Mouse (Mus musculus) thymus, adult 2 months (tissue): Measurements from ENCODE around the gene Rln3. TPM values are rescaled to one million over a fixed set of nuclear protein-coding genes. Genes with fewer than 3 reads are reported as not detected.
A peak's percentile ranks its signal among the peaks of the same experiment; 100 is the strongest.

Experiments used
- DNase-seq: peaks from one replicate; pipeline ENCODE4 v3.0.0; 2021
- H3K27ac ChIP-seq: fragments of 200-500 bp; 2 replicates; pipeline ENCODE4 v1.5.1; 2012; ENCODE audit warnings: low read length, control low read depth; ENCODE audit not compliant: control insufficient read depth, insufficient read depth
- H3K27me3 ChIP-seq: fragments of 200-500 bp; 2 replicates; pipeline ENCODE4 v1.6.1; 2012; ENCODE audit warnings: mild to moderate bottlenecking, low read length, moderate library complexity, mixed read lengths; ENCODE audit not compliant: control insufficient read depth, insufficient read depth
- H3K36me3 ChIP-seq: fragments of 200-500 bp; 2 replicates; pipeline ENCODE4 v1.6.1; 2012; ENCODE audit warnings: mild to moderate bottlenecking, low read length, moderate library complexity; ENCODE audit not compliant: control insufficient read depth, insufficient read depth
- H3K4me1 ChIP-seq: fragments of 200-500 bp; replicated peaks from 2 replicates; pipeline ENCODE4 v1.6.1; 2012; ENCODE audit warnings: low read length; ENCODE audit not compliant: control insufficient read depth, insufficient read depth
- H3K4me3 ChIP-seq: fragments of 200-500 bp; 2 replicates; pipeline ENCODE4 v1.5.1; 2012; ENCODE audit warnings: mild to moderate bottlenecking, low read length, control low read depth, moderate library complexity; ENCODE audit not compliant: control insufficient read depth, insufficient read depth
- CTCF ChIP-seq: fragments of 200-500 bp; IDR thresholded peaks from 2 replicates; pipeline ENCODE4 v1.5.1; 2012; ENCODE audit warnings: mild to moderate bottlenecking, control low read depth, low read length, moderate library complexity, borderline replicate concordance; ENCODE audit not compliant: control insufficient read depth, poor library complexity, insufficient read depth; ENCODE audit errors: extremely low read depth
- POLR2A ChIP-seq: fragments of 200-500 bp; IDR thresholded peaks from 2 replicates; pipeline ENCODE4 v1.6.1; 2012; ENCODE audit warnings: mild to moderate bottlenecking, low read length, control low read depth, moderate library complexity; ENCODE audit not compliant: control insufficient read depth, poor library complexity, insufficient read depth; ENCODE audit errors: extremely low read depth
- WGBS: fragments of 180-500 bp; shearing (Covaris S2); methylation state at CpG from one replicate; pipeline ENCODE4 v1.1.7; 2018; 5-methylcytosine and 5-hydroxymethylcytosine counted together
- polyA plus RNA-seq: library from polyadenylated mRNA; depleted of rRNA; stranded (reverse); fragments of >200 nt; gene quantifications from 2 replicates; pipeline ENCODE4 v1.2.3, GENCODE M21; 2012

Gene Rln3
- polyA plus RNA-seq, 1 experiment, result 9.1 TPM

DNA sequence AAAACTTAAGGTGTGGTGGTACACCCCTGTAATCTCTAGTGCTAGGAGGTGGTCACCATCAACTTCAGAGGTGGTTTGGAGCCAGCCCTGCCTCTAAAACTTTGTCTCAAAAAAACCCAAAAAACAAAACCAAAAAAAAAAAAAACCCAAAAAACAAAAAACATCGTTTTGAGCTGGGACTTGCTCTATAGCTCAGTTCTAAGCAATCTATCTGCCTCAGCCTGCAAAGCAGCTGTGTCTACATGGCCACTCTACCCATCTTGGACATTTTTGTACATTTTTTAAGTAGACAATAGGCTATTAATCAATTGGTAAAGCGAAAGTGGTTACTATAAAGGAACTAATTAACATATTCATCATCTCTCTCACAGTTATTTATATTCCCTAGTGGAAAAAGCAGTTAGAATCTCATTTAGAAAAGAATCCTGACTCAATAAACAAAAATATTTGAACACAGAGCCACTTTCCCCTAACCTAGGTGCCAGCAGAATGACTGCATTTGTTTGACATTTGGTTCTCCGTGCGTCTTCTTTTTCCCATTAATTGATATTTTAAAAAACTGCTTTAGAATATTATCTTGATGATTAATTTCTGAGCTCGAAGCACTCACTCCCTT is 20.8 kb upstream of the Rln3 start:
- H3K4me1 ChIP-seq, result peaks cover 18% of the 10 kb centered on the region
- TF ChIP-seq CTCF (no peak), POLR2A (no peak)
- 18% methylated on average over 5 of the region's 5 CpGs for WGBS

GRCm38 (mm10) chr8:84065037-84065436 is 20.2 kb upstream of the Rln3 start, which contains the start of gene Gm10643:
Gene Gm10643 (minus strand): TSS chr8:84065137.
- 65% methylated on average over 1 of the region's 1 CpGs for WGBS

More for the DNA sequence above, 20.8 kb upstream of the Rln3 start:
- Histone ChIP-seq H3K27me3 (no peaks in the 10 kb centered on the region), H3K27ac (peak overlapping the region; percentile 99), H3K4me3 (peak overlapping the region; percentile 55), H3K36me3 (no peaks in the 10 kb centered on the region)
- no peak for DNase-seq

GRCm38 (mm10) chr8:84063861-84064610 is 19.2 kb upstream of the Rln3 start:
- Histone ChIP-seq H3K4me3 (0 out of 2 replicates have a peak overlapping the region, but pooled peaks have one; percentile 4), H3K4me1 (peaks cover 18% of the 10 kb centered on the region), H3K36me3 (no peaks in the 10 kb centered on the region), H3K27me3 (no peaks in the 10 kb centered on the region), H3K27ac (peak overlapping the region; percentile 99)
- TF ChIP-seq POLR2A (no peak), CTCF (no peak)
- WGBS, result 5% methylated on average over 8 of the region's 8 CpGs
- DNase-seq, result peak; percentile 81

More at GRCm38 (mm10) chr8:84065037-84065436, 20.2 kb upstream of the Rln3 start, which contains the start of gene Gm10643:
- no peak for DNase-seq
- H3K4me3 ChIP-seq, result peak within 1 kb of the TSS; percentile 55
- TF ChIP-seq POLR2A (no peak), CTCF (no peak)
- no peaks in the 10 kb centered on the region for H3K36me3 ChIP-seq
- H3K27me3 ChIP-seq, result no peaks in the 10 kb centered on the region
- peaks cover 18% of the 10 kb centered on the region for H3K4me1 ChIP-seq
- H3K27ac ChIP-seq, result peak within 1 kb of the TSS; percentile 99

DNA sequence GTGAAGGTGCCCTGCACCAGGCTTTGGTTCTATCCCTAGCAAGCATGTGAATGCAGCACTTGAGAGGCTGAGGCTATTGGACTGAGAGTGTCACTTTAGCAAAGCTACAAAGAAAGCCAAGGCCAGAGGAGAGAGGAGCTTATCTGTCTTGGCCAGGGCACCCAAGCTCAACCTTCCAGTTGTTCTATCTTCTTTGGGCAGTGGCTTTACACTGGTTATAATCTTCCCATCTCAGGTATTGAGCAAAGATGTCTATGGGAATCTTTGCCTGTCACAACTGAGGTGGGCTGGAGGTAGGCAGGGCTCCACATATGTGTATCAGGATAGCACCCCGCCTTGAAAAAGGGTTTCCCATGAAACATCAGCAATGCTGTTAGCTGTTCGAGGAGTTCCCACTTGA is 15.4 kb upstream of the Rln3 start:
- DNase-seq, result no peak
- WGBS, result 97% methylated on average over 2 of the region's 2 CpGs
- peaks cover 22% of the 10 kb centered on the region for H3K4me1 ChIP-seq
- no peak overlapping the region for H3K4me3 ChIP-seq
- H3K27me3 ChIP-seq, result no peaks in the 10 kb centered on the region
- H3K36me3 ChIP-seq, result no peaks in the 10 kb centered on the region
- TF ChIP-seq CTCF (no peak), POLR2A (no peak)
- H3K27ac ChIP-seq, result no peak overlapping the region

GRCm38 (mm10) chr8:84059226-84059625 is 14.4 kb upstream of the Rln3 start:
- H3K36me3 ChIP-seq, result no peaks in the 10 kb centered on the region
- no peaks in the 10 kb centered on the region for H3K27me3 ChIP-seq
- whole genome bisulfite sequencing, result 96% methylated on average over 2 of the region's 2 CpGs
- no peak for TF ChIP-seq CTCF
- no peak for TF ChIP-seq POLR2A
- H3K4me1 ChIP-seq, result peaks cover 16% of the 10 kb centered on the region
- no peak for DNase-seq
- no peak overlapping the region for H3K4me3 ChIP-seq
- no peak overlapping the region for H3K27ac ChIP-seq

DNA sequence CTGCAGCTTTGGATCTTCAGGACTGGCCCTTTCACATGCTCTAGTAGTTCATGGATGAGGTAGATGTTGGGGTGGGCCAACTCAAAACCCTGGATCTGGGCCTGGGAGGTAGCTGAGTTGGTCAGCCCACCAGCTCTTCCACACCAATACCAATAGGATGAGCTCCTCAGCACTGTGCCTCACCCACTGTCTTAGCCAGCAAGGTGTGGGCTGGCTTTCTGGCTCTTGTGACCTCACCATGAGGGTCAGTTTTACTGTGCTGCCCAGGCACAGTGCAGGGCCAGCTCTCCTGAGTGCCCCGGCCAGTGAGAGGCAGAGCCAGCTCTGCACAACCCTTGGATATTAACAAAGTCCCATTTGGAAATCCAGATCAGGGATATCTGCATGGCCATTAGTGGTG is 13.0 kb upstream of the Rln3 start:
- no peak overlapping the region for H3K27ac ChIP-seq
- no peaks in the 10 kb centered on the region for H3K27me3 ChIP-seq
- TF ChIP-seq POLR2A (no peak), CTCF (no peak)
- peaks cover 8% of the 10 kb centered on the region for H3K4me1 ChIP-seq
- no peaks in the 10 kb centered on the region for H3K36me3 ChIP-seq
- no peak for DNase-seq
- WGBS, result 100% methylated on average over 1 of the region's 1 CpGs
- no peak overlapping the region for H3K4me3 ChIP-seq
